Mouse (Mus musculus): ENCODE data around the gene Tagln2. TPM values are rescaled to one million over a fixed set of nuclear protein-coding genes. Genes with fewer than 3 reads are reported as not detected.

Tagln2 gene
- polyA plus RNA-seq, 1 experiment from 2014 or later: 187 TPM

Other genes starting within 250 kb of the Tagln2 start
- gene Atp1a4, start 241.6 kb upstream of the Tagln2 start, polyA plus RNA-seq (2015; fragmentation: Nextera tagmentation; extraction: Ambion mirVana): not detected in 2 replicates
- 116 and 126 TPM in 2 replicates for gene Igsf8, start 238.4 kb upstream of the Tagln2 start, polyA plus RNA-seq (2015; fragmentation: Nextera tagmentation; extraction: Ambion mirVana)
- 38.6 and 40.0 TPM in 2 replicates for gene Atp1a2, start 202.0 kb upstream of the Tagln2 start, polyA plus RNA-seq (2015; fragmentation: Nextera tagmentation; extraction: Ambion mirVana)
- gene Kcnj9, start 170.7 kb upstream of the Tagln2 start, polyA plus RNA-seq (2015; fragmentation: Nextera tagmentation; extraction: Ambion mirVana): 1.5 and 2.1 TPM in 2 replicates
- 1.9 and 2.0 TPM in 2 replicates for gene Kcnj10, start 158.8 kb upstream of the Tagln2 start, polyA plus RNA-seq (2015; fragmentation: Nextera tagmentation; extraction: Ambion mirVana)
- 5.1 and 5.7 TPM in 2 replicates for gene Pigm, start 123.5 kb upstream of the Tagln2 start, polyA plus RNA-seq (2015; fragmentation: Nextera tagmentation; extraction: Ambion mirVana)
- gene Slamf9, start 24.7 kb upstream of the Tagln2 start, polyA plus RNA-seq (2015; fragmentation: Nextera tagmentation; extraction: Ambion mirVana): 0.37 TPM in 1 of 2 replicates, not detected in the other
- 62.6 and 65.9 TPM in 2 replicates for gene Igsf9, start 18.3 kb upstream of the Tagln2 start, polyA plus RNA-seq (2015; fragmentation: Nextera tagmentation; extraction: Ambion mirVana)
- gene Cfap45, start 20.8 kb downstream of the Tagln2 start, polyA plus RNA-seq (2015; fragmentation: Nextera tagmentation; extraction: Ambion mirVana): 2.5 and 3.1 TPM in 2 replicates
- gene Vsig8, start 55.9 kb downstream of the Tagln2 start, polyA plus RNA-seq (2015; fragmentation: Nextera tagmentation; extraction: Ambion mirVana): 0.82 and 0.85 TPM in 2 replicates
- gene Slamf8, start 90.5 kb downstream of the Tagln2 start, polyA plus RNA-seq (2015; fragmentation: Nextera tagmentation; extraction: Ambion mirVana): not detected in 2 replicates
- 0.15 and 0.52 TPM in 2 replicates for gene Fcrl6, start 102.5 kb downstream of the Tagln2 start, polyA plus RNA-seq (2015; fragmentation: Nextera tagmentation; extraction: Ambion mirVana)
- gene Dusp23, start 132.9 kb downstream of the Tagln2 start, polyA plus RNA-seq (2015; fragmentation: Nextera tagmentation; extraction: Ambion mirVana): 14.8 and 20.1 TPM in 2 replicates
- 0.77 and 0.98 TPM in 2 replicates for gene Crp, start 198.0 kb downstream of the Tagln2 start, polyA plus RNA-seq (2015; fragmentation: Nextera tagmentation; extraction: Ambion mirVana)